Mouse (Mus musculus): ENCODE data around the gene Ntng1.
"Not testable (repeated sequence)": the region's sequence is repeated elsewhere in the genome, so short reads cannot be mapped to it uniquely, and the experiment has no call there.

Gene Ntng1

DNA sequence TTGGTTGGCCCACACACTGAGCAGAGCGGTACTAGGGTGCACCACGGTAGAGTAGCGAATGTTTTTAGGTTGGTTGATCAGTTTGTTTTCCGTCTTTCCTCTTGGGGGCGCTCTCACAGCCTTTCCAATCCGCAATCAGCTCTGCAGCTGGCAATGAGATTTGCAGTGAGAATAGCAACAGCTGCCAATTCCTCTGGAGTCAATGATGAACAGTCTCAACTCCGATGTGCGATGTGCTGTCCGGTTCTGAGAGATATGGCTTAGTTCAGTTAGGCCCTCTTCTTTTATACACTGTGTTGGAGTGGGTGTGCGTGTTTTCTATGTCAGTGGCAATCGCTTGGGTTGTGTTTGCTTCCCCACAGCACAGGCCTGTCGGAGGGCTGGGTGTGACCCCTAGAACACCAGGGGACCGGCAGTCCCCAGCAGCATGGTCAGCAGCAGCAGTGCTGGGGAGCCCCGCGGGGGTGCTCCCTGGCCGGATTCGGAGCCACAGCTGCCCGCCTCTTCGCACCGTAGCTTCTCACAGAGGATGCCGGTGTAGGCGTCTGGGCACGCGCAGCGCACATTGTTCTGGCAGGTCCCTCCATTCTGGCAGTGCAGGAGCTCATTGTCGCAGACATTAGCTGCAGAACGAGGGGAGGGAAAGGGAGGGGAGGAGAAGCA lies 361.4 kb downstream of the Ntng1 start:
- in situ Hi-C loops (cut with MboI, MseI): no loop called here

DNA sequence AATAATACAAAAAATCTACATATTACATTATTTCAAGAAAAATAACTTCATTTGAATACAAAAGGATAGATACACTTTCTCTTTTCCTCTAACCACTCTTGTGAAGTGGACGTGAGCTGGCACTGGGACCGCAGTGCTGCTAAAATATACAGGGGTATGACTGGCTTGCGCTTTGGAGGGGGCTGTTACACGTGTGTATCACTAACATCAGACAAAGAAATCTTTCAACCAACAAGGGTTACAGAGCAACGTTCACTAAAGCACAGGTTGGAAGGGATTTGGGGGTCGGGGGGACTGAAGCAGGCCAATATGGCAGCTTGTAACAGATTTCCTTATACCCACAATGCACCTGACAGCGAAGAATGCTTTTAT lies 361.9 kb downstream of the Ntng1 start:
- in situ Hi-C loops (cut with MboI, MseI): no loop called here

DNA sequence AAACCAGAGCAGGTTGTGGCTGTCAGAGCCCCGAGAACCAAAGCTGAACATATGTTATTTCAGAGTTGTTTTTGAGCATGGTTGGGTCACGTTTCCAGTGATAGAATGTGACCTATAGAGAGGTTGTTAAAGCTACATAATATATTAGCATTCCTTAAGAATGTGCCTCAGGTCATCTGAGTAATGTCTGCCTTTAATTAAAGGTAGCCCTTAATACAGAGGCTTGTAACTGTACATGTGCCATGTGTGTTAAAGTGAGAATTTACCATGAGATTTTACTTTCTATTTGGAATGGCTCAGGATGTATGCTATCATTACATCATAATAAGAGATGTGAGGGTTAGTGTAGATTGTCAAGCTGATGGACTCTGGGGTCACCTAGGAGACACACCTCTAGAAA lies 368.6 kb downstream of the Ntng1 start:
- in situ Hi-C loops (cut with MboI, MseI): no loop called here

DNA sequence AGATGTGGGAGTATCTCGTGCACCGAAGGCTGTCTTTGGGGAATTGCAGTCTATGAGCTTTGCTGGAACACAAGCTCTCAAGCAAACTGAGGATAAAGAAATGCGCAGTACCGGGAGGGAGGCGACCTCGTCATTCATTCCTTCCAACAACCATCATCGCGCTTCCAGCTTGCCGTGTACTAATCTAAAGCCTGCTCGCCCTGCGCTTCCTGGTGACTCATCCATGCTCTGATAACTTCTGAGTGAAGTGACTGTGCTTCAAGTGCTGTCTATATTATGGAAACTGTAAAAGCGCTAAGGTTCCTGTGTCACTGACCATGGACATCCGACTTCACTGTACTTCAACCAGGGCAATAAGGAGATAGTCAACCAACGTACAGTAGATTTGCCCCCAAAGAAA lies 371.7 kb downstream of the Ntng1 start:
- in situ Hi-C loops (cut with MboI, MseI): no loop called here

DNA sequence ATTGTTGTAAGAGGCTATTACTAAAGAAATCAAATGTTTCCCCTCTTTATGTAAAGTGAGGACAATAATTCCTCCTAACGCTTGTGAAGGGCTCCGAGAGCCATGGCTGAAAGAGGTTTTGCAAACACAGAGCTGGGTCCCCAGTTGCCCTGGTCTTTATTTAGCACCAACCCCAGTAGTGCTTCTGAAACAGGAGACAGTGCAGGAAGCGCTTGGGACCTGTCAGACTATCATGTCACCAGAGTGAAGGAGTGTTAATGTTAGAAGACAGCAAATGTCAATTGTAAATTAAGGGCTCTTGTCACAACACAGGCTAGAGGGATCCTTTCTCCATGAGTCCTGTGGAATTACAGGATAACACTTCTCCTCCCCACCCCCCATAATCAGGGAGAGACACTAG lies 376.9 kb downstream of the Ntng1 start:
- in situ Hi-C loops (cut with MboI, MseI): no loop called here

DNA sequence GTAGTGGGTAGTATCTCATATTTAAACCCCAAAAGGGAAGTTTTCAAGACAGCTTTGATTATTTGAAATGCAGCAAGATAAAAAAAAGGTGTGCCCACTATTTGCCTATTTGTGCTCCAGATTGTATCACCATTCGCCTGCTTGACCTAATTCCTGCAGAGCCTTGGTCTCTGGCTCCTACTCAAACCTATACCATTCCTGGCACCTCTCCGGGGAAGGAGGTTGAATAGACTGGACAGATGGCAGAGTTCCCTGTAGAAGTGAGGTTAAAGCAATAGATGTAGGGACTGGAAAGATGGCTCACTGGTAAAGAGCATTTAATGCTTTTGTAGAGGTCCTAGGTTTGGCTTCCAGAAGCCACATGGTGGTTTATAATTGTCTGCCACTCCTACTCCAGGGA lies 378.2 kb downstream of the Ntng1 start:
- in situ Hi-C loops (cut with MboI, MseI): no loop called here

DNA sequence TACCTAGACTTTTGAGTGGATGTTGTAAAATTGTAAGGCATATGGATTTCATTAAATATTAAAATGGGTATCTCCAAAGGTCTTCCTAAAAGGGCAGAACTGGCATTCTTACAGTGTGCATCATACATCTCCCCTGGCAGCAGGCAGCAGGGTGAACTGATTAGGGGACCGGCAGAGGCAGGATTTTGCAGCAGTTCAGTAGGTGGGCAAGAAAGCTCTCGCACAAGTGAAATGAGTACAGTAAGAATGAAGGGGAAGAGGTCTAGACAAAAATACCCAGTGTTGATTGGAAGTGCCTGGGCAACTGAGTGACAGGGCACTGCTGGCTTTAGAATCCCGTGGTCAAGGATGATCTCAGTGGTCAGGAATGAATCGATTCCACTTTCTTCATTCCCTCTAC lies 378.7 kb downstream of the Ntng1 start:
- in situ Hi-C loops (cut with MboI, MseI): no loop called here

DNA sequence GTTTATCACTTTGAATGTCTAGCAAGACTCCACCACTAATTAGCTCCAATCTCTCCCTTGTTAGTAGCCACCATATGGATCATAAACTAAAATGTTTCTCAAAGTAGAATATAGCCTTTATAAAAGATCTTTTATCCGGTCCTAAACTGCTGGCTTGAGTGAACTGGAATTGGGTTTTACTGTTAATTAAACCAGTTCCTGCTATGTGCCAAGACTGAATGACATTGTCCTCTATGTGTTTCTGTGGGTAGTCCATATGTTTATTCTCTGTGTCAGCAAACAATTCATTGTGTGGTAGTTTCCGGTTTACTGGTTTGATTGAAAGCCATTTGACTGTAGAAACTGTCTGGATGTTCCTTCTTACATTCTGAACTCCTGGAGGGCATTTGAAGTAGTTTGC lies 387.4 kb downstream of the Ntng1 start:
- in situ Hi-C loops (cut with MboI, MseI): no loop called here

DNA sequence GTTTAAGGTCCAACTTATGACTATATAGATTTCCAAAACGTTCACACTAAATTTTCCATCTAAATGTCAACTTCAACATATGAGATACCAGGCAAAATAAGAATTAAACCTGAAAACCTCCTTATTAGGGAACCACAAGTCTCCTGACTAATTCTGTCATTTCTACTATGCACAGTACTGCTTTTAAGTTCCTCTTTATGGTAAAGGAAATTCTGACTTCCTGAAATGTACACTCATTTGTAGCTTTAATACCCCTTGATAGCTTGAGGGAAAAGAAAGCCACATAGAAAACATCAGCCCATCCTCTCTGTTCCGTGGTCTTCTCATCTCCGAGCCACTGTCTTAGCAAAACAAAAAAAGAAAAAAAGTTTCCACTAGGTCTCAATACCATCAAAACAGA lies 396.2 kb downstream of the Ntng1 start:
- in situ Hi-C loops (cut with MboI, MseI): not testable (repeated sequence)

DNA sequence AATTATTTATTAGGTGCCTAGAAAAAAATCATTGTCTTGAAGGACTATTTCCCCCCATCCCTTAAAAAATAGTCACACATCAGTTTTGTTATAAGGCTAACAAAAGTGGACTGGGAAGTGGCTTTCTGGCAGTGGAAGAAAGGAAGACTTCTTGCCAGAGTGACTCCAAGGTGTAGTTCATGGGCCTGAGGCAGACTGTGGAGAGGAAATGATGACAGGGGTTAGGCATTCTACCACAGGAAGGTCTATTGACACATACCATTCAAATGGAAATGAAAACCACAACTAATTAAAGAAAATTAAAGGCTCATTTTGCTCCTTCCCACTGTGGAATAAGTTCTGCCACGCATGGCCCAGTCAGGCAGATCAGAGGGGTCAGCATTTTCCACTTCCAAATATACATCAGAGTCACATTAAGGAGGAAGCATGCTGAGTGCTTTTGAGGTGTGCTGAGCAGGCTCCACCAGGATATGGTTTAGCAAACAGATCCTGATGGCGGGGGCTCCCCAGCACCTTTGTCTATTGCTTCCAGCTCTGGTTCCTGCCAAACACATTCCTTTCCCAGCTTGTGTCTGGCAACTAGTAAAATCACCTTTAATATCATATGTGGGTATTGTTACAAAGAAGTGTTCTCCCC lies 403.2 kb downstream of the Ntng1 start:
- in situ Hi-C loops (cut with MboI, MseI): no loop called here

DNA sequence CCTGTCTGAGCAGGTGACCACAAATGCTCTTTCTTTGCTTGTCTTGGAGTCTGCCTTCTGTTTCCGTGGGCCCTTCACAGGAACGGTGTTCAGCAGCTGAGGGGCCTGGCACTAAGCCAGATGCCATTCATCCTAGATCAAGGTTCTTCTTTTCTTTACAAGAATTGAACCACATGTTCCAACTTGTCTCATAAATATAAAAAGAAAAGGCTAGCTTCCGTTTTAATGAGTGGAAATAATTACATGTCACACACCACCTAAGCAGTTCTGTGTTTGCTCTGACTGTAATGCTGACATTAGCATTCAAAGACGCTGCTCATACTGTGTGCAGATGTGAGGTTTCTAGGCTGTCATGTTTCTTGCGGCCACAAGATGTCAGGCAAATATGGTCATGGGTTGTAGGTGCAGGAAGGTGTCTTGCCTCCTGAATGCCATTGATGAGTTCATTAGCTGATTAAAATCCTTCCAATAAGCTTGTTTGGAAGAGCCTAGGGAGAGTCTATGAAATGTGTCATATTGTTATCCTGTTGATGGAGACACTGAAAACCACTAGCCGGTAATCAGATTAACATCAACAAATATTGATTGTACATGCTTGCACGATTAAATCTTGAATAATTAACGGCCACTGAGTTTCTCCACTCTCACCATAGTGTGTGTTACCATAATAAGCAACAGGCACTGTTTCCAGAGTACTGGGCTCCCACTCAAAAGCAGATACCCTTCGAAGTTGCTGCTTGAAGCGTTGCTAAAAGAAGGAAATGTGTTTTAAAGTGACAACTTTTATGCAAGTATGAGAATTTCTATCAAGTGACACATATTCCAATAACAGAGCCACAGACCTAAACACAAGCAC lies 411.3 kb downstream of the Ntng1 start:
- in situ Hi-C loops (cut with MboI, MseI): no loop called here

DNA sequence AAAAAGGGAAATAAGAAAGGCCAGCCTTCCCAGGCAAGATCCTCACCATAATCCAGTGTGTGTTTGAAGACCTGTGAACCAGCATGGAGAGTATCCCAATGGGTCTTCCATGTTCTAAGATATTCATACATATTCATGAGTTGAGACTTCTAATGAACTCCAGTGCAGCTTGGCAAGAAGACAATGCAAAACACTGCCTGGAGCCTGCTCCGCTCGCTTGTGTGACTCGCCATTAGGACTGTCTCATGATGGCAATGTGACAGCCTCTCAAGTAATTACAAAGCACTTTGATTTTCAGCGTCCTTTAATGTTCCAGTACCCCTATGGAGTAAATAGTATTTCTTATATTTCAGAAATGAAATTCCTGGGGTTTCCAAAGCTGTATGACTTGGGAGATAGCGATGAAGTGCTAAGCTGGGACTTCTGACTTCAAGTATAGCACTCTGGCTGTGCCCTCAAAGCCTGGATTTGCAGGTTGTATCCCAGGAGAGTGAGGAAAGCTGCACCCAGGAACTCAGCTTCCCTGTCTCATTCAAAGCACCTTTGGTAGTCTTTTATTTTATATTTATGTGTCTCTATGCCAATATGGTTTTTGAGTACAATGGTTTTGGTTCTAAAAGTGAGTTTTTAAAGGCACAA lies 412.1 kb downstream of the Ntng1 start:
- in situ Hi-C loops (cut with MboI, MseI): no loop called here

All from regulatory T cell (primary cell).